8 mouse cellular contexts compared by ENCODE assay signal in genomic region chr19:29325053-29325851, GRCm38 (mm10). TPM values are rescaled to one million over a fixed set of nuclear protein-coding genes. Genes with fewer than 3 reads are reported as not detected.
DNase-seq lines count a peak whose midpoint lies in the region; ATAC-seq and TF ChIP-seq lines count a peak whose summit lies in the region.

TSS of gene Insl6 (minus strand) at chr19:29325356.

- peak; percentile 87 for DNase-seq in B cell, adult 2 months
- DNase-seq in WW6 (ENCODE audit: low read depth, low spot score) = peak; percentile 5
- peak; percentile 80 for DNase-seq in embryonic facial prominence, embryonic 11.5 days (ENCODE audit: low spot score)
- peak; percentile 93 for DNase-seq in heart, embryonic 10.5 days (ENCODE audit: low spot score)
- DNase-seq in kidney, adult 9 months = peak; percentile 56
- DNase-seq in lung, postnatal 0 days (ENCODE audit: low spot score) = peak; percentile 72
- peak; percentile 51 for DNase-seq in ovary, adult 18-20 months (ENCODE audit: low spot score)
- DNase-seq in thymus, postnatal 14 days = peak; percentile 83

- H3K27ac ChIP-seq in embryonic facial prominence, embryonic 11.5 days (replicated peaks; ENCODE audit: low read depth, low read length) = no peak within 1 kb of the TSS
- peak within 1 kb of the TSS; percentile 62 for H3K27ac ChIP-seq in heart, embryonic 10.5 days
- no peak within 1 kb of the TSS for H3K27ac ChIP-seq in lung, postnatal 0 days (ENCODE audit: low read length)

- 3% methylated on average over 26 of the region's 31 CpGs for WGBS in embryonic facial prominence, embryonic 11.5 days
- WGBS in heart, embryonic 10.5 days = 5% methylated on average over 29 of the region's 31 CpGs
- WGBS in lung, postnatal 0 days = 2% methylated on average over 29 of the region's 31 CpGs

- ATAC-seq in embryonic facial prominence, embryonic 11.5 days (replicated peaks; ENCODE audit: insufficient number of reproducible peaks, low FRiP score, low TSS enrichment, low read depth) = peak; percentile 93
- peak; percentile 99 for ATAC-seq in lung, postnatal 0 days

- no peak for TF ChIP-seq CTCF in lung, postnatal 0 days (IDR thresholded peaks at IDR 0.05)

- H3K9ac ChIP-seq in embryonic facial prominence, embryonic 11.5 days (replicated peaks; ENCODE audit: low read length) = 0 out of 2 replicates have a peak within 1 kb of the TSS, but pooled peaks have one; percentile 4
- H3K9ac ChIP-seq in lung, postnatal 0 days (replicated peaks; ENCODE audit: low read depth) = no peak within 1 kb of the TSS

- no peaks in the 10 kb centered on the region for H3K4me1 ChIP-seq in embryonic facial prominence, embryonic 11.5 days (ENCODE audit: control insufficient read depth, insufficient read depth, low read length)
- 0 out of 2 replicates have a peak, but pooled peaks cover 4% of the 10 kb centered on the region for H3K4me1 ChIP-seq in heart, embryonic 10.5 days
- peaks cover 4% of the 10 kb centered on the region; the same call in 1 of the 2 replicates for H3K4me1 ChIP-seq in lung, postnatal 0 days (ENCODE audit: insufficient read depth, low read depth, low read length)

- peak within 1 kb of the TSS; percentile 29 for H3K4me2 ChIP-seq in embryonic facial prominence, embryonic 11.5 days (ENCODE audit: low read depth, low read length)
- peak within 1 kb of the TSS; percentile 61 for H3K4me2 ChIP-seq in lung, postnatal 0 days (replicated peaks; ENCODE audit: low read depth, low read length)

- no peaks in the 10 kb centered on the region for H3K27me3 ChIP-seq in embryonic facial prominence, embryonic 11.5 days (ENCODE audit: control insufficient read depth, insufficient read depth, low read length)
- H3K27me3 ChIP-seq in heart, embryonic 10.5 days (ENCODE audit: insufficient read depth, poor library complexity, severe bottlenecking) = 0 out of 2 replicates have a peak, but pooled peaks cover 4% of the 10 kb centered on the region
- 0 out of 2 replicates have a peak, but pooled peaks cover 6% of the 10 kb centered on the region for H3K27me3 ChIP-seq in lung, postnatal 0 days (replicated peaks; ENCODE audit: insufficient read depth, low read length)

- peak within 1 kb of the TSS; percentile 14 for H3K4me3 ChIP-seq in embryonic facial prominence, embryonic 11.5 days (ENCODE audit: low read depth, low read length)
- H3K4me3 ChIP-seq in heart, embryonic 10.5 days = peak within 1 kb of the TSS; percentile 55
- H3K4me3 ChIP-seq in lung, postnatal 0 days (ENCODE audit: low read depth, low read length) = peak within 1 kb of the TSS; percentile 22

- no peaks in the 10 kb centered on the region for H3K36me3 ChIP-seq in embryonic facial prominence, embryonic 11.5 days (replicated peaks; ENCODE audit: control insufficient read depth, insufficient read depth, low read depth, low read length)
- H3K36me3 ChIP-seq in heart, embryonic 10.5 days = no peaks in the 10 kb centered on the region
- no peaks in the 10 kb centered on the region for H3K36me3 ChIP-seq in lung, postnatal 0 days (ENCODE audit: insufficient read depth, low read length)

- no peaks in the 10 kb centered on the region for H3K9me3 ChIP-seq in embryonic facial prominence, embryonic 11.5 days (replicated peaks; ENCODE audit: control insufficient read depth, low read length)
- H3K9me3 ChIP-seq in heart, embryonic 10.5 days = no peaks in the 10 kb centered on the region
- H3K9me3 ChIP-seq in lung, postnatal 0 days (ENCODE audit: low read length) = no peaks in the 10 kb centered on the region

- no peak for TF ChIP-seq EP300 in lung, postnatal 0 days (IDR thresholded peaks at IDR 0.05)

RNA-seq across cellular contexts. Expression of gene Insl6, which starts in this region (rescaled TPM):
- 6.7 and 8.1 TPM in 2 replicates for polyA plus RNA-seq in embryonic facial prominence, embryonic 11.5 days (2014; fragmentation: Nextera tagmentation; extraction: Ambion mirVana)
- 4.6 and 6.5 TPM in 2 replicates for polyA plus RNA-seq in heart, embryonic 10.5 days (2016; fragmentation: Nextera tagmentation; extraction: Ambion mirVana)
- 0.57 and 1.5 TPM in 2 replicates for polyA plus RNA-seq in lung, postnatal 0 days (2015; fragmentation: Nextera tagmentation; extraction: Ambion mirVana)

Comparison
In these comparisons a context has a peak if more than half of its experiments do, and no peak if none do; other contexts are left out.
1. DNase-seq: peak in every context shown above with its lines; median percentile 93 in heart, embryonic 10.5 days; 87 in B cell, adult 2 months; 83 in thymus, postnatal 14 days; 80 in embryonic facial prominence, embryonic 11.5 days; 72 in lung, postnatal 0 days; 56 in kidney, adult 9 months; 51 in ovary, adult 18-20 months; 5 in WW6.